Mouse (Mus musculus) midbrain, embryonic 16.5 days (tissue): ENCODE data around the gene Olfr1271. TPM values are rescaled to one million over a fixed set of nuclear protein-coding genes. Genes with fewer than 3 reads are reported as not detected.
"Not testable (repeated sequence)": the region's sequence is repeated elsewhere in the genome, so short reads cannot be mapped to it uniquely, and the experiment has no call there.

Source experiments
- ATAC-seq: fragments of 200-750 bp; cut with Nextera tagmentation; 2 replicates; pipeline ENCODE4 v1.8.0; 2017; ENCODE audit warnings: moderate TSS enrichment
- H3K27ac ChIP-seq: fragments of 300-500 bp; sonication (generic); 2 replicates; pipeline ENCODE4 v1.5.1; 2014; ENCODE audit warnings: mild to moderate bottlenecking, low read length, mixed read lengths
- H3K27me3 ChIP-seq: fragments of 300-500 bp; sonication (generic); 2 replicates; pipeline ENCODE4 v1.6.1; 2014; ENCODE audit warnings: low read depth, low read length, mixed read lengths; ENCODE audit not compliant: control insufficient read depth, insufficient read depth
- H3K36me3 ChIP-seq: fragments of 300-500 bp; sonication (generic); 2 replicates; pipeline ENCODE4 v1.6.1; 2014; ENCODE audit warnings: mild to moderate bottlenecking, low read length, moderate library complexity, mixed read lengths; ENCODE audit not compliant: control insufficient read depth, insufficient read depth
- H3K4me1 ChIP-seq: fragments of 300-500 bp; sonication (generic); 2 replicates; pipeline ENCODE4 v1.6.1; 2014; ENCODE audit warnings: mild to moderate bottlenecking, low read length, mixed read lengths; ENCODE audit not compliant: control insufficient read depth, insufficient read depth
- H3K4me2 ChIP-seq: fragments of 300-500 bp; sonication (generic); 2 replicates; pipeline ENCODE4 v1.6.1; 2014; ENCODE audit warnings: mild to moderate bottlenecking, low read length, mixed read lengths
- H3K4me3 ChIP-seq: fragments of 300-500 bp; sonication (generic); 2 replicates; pipeline ENCODE4 v1.5.1; 2014; ENCODE audit warnings: low read depth, mild to moderate bottlenecking, low read length, moderate library complexity, mixed read lengths
- H3K9ac ChIP-seq: fragments of 300-500 bp; sonication (generic); 2 replicates; pipeline ENCODE4 v1.6.1; 2014; ENCODE audit warnings: low read depth, low read length, mixed read lengths
- H3K9me3 ChIP-seq: fragments of 300-500 bp; sonication (generic); replicated peaks from 2 replicates; pipeline ENCODE4 v1.6.1; 2014; ENCODE audit warnings: mild to moderate bottlenecking, low read length, mixed read lengths; ENCODE audit not compliant: control insufficient read depth, poor library complexity, severe bottlenecking
- WGBS: fragments of 180-500 bp; shearing (Covaris S2); extraction: QIAGEN DNeasy Blood & Tissue Kit; methylation state at CpG from one replicate; pipeline ENCODE4 v1.1.7; 2014; 5-methylcytosine and 5-hydroxymethylcytosine counted together
- polyA plus RNA-seq: library from polyadenylated mRNA; unstranded; fragments of >200 nt; fragmentation: Nextera tagmentation; extraction: Ambion mirVana; gene quantifications from 2 replicates; pipeline ENCODE4 v1.2.1, GENCODE M21; 2015

Olfr1271 gene
- not detected in 2 replicates for polyA plus RNA-seq

- no peak for ATAC-seq
- WGBS = 90% methylated on average over 2 of the region's 2 CpGs
These were observed at the start of gene Olfr1271 for GRCm38 (mm10) chr2:90270932-90271331. Gene Olfr1271, minus strand, starts transcription at chr2:90271032.

DNA sequence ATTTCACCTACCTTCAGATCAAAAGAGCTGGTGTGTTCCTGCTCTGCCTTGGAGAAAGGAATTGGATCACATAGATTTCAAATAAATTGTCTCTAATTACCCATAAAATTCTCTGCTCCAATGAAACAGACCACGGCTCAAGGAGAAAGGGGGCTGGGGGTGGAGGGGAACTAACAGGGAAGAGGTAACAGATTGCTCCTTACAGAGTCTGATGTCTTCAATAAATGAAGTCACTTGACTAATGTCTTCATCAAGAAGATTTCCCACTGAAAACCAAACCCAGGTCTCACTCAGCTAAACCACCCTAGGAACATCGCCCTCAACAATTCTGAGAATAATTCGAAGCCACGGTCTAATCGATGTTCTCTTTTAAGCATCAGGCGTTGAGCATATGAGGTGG lies 21.9 kb upstream of the Olfr1271 start, which contains the start of gene Olfr1272:
Olfr1272 (minus strand) TSS at position 101 of the 400 bp plus-strand sequence.
- no peak within 1 kb of the TSS for H3K9ac ChIP-seq
- no peaks in the 10 kb centered on the region for H3K27me3 ChIP-seq
- no peaks in the 10 kb centered on the region for H3K9me3 ChIP-seq
- 67% methylated on average over 6 of the region's 6 CpGs for WGBS
- H3K27ac ChIP-seq = no peak within 1 kb of the TSS
- no peak within 1 kb of the TSS for H3K4me2 ChIP-seq
- H3K4me1 ChIP-seq = no peaks in the 10 kb centered on the region
- no peak within 1 kb of the TSS for H3K4me3 ChIP-seq
- no peak for ATAC-seq
- no peaks in the 10 kb centered on the region for H3K36me3 ChIP-seq

More at GRCm38 (mm10) chr2:90270932-90271331, at the start of gene Olfr1271:
- Histone ChIP-seq H3K4me1 (no peaks in the 10 kb centered on the region), H3K36me3 (no peaks in the 10 kb centered on the region), H3K9me3 (no peaks in the 10 kb centered on the region), H3K27me3 (no peaks in the 10 kb centered on the region), H3K9ac (no peak within 1 kb of the TSS), H3K4me3 (no peak within 1 kb of the TSS), H3K27ac (no peak within 1 kb of the TSS), H3K4me2 (no peak within 1 kb of the TSS)

GRCm38 (mm10) chr2:90257492-90257891 lies 13.3 kb downstream of the Olfr1271 start, which contains the start of gene Olfr142:
Gene Olfr142, minus strand, starts transcription at chr2:90257592.
- H3K4me1 ChIP-seq = no peaks in the 10 kb centered on the region
- no peaks in the 10 kb centered on the region for H3K9me3 ChIP-seq
- no peak within 1 kb of the TSS for H3K4me2 ChIP-seq
- no peak within 1 kb of the TSS for H3K4me3 ChIP-seq
- H3K9ac ChIP-seq = no peak within 1 kb of the TSS
- no peaks in the 10 kb centered on the region for H3K36me3 ChIP-seq
- WGBS = 92% methylated on average over 4 of the region's 4 CpGs
- no peaks in the 10 kb centered on the region for H3K27me3 ChIP-seq
- no peak for ATAC-seq
- H3K27ac ChIP-seq = no peak within 1 kb of the TSS

DNA sequence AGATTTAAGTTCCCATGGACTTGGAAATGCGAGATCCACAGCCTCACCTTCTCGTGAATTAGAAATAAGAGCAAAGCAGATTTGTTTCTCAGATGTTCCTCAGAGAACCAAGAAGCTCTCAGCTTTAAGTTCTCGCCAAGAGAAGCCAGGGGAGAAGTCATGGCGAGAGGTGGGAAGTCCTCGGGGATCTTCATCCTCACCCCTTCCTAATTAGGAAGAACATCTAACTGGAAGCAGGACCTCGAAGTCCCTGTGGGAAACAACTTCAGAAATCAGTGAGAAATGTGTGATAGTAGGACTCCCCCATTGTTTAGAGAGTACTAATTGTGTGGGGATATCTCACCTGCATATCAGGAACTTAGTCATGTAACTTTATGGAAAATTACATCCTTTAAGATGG lies 46.4 kb downstream of the Olfr1271 start, which contains the start of gene Olfr1506:
Olfr1506 (minus strand) TSS at position 101 of the 400 bp plus-strand sequence.
- H3K9me3 ChIP-seq, ATAC-seq, H3K36me3 ChIP-seq, H3K27me3 ChIP-seq, H3K27ac ChIP-seq, H3K4me2 ChIP-seq, H3K4me1 ChIP-seq, H3K9ac ChIP-seq, H3K4me3 ChIP-seq: not testable (repeated sequence)
- no CpG with 5 or more reads among the region's 6 CpGs for WGBS

Other genes with a start within 250 kb of the Olfr1271 start
- gene Olfr1264, start 245.5 kb downstream of the Olfr1271 start, polyA plus RNA-seq = not detected in 2 replicates
- gene Olfr1265, start 235.7 kb downstream of the Olfr1271 start, polyA plus RNA-seq = not detected in 2 replicates
- not detected in 2 replicates for gene Olfr140, start 207.4 kb downstream of the Olfr1271 start, polyA plus RNA-seq
- not detected in 2 replicates for gene Olfr1269, start 149.6 kb downstream of the Olfr1271 start, polyA plus RNA-seq
- gene Olfr32, start 128.7 kb downstream of the Olfr1271 start, polyA plus RNA-seq = not detected in 2 replicates
- not detected in 2 replicates for gene Olfr1270, start 117.9 kb downstream of the Olfr1271 start, polyA plus RNA-seq
- not detected in 2 replicates for gene Olfr1506, start 46.5 kb downstream of the Olfr1271 start, polyA plus RNA-seq
- gene Olfr142, start 13.4 kb downstream of the Olfr1271 start, polyA plus RNA-seq = not detected in 2 replicates
- gene Olfr1272, start 21.8 kb upstream of the Olfr1271 start, polyA plus RNA-seq = not detected in 2 replicates
- gene Gm13769, start 51.2 kb upstream of the Olfr1271 start, polyA plus RNA-seq = 0.08 TPM in 1 of 2 replicates, not detected in the other
- not detected in 2 replicates for gene Olfr1274-ps, start 127.7 kb upstream of the Olfr1271 start, polyA plus RNA-seq